Mouse (Mus musculus) right cerebral cortex, postnatal 36 days (tissue): ENCODE measurements around the gene Cebpg.
A peak's percentile ranks its signal among the peaks of the same experiment; 100 is the strongest.

ENCODE experiments used
- DNase-seq, 2 experiments: peaks; one replicate each; pipeline ENCODE4 v3.0.0; 2022; ENCODE audit warnings: low spot score in 2 of 2, mixed read lengths in 1 of 2

Cebpg gene

GRCm38 (mm10) chr7:35054286-35054685 lies 2.1 kb downstream of the Cebpg start:
- no peak for DNase-seq

DNA sequence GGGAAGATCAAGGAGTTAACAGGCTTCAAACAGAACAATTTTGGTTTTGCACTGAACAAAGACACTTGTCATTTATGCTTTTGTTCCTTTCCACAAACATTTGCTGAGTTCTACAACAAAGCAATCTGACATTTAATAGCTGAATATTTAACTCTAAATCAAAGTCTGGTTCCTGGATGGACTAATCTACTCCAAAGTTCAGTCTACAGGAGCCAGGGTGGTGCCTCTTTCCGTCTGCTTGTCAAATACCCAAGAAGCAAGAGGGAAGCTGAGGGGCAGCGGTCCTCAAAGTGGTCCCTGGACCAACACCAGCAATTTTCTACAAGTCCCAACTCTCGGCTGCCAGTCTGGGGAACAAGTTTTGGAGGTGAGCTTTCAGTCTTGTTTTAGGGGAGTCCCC lies 3.2 kb downstream of the Cebpg start:
- no peak for DNase-seq

GRCm38 (mm10) chr7:35050540-35050939 lies 5.8 kb downstream of the Cebpg start:
- no peak for DNase-seq

- no peak for DNase-seq
These were observed 10.3 kb downstream of the Cebpg start for GRCm38 (mm10) chr7:35046091-35046490.

- no peak for DNase-seq
These were observed 11.7 kb downstream of the Cebpg start for GRCm38 (mm10) chr7:35044719-35045118.

DNA sequence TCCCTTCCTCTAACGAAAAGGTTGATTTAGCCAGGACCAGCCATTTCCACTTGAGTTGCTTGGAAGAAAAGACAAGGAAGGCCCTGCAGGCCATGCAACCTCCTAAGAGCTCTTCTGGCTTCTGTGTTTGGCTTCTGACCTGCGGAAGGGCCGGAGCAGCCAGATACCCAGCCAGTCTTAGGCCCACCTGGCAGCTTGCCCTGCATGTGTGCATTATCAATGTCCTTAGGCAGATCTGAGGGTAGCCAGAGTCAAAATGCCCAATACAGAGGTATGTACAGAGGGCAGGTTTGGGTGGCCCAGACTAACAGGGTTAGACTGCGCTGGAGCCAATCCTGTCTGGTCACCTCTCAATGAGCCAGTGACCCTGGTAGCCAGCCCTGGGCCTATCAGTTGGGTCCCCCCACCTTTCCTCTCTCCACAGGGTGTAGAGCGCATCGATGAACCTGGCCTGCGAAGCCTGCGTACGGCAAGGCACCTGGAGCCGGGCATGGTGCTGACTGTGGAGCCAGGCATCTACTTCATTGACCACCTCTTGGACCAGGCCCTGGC lies 13.0 kb downstream of the Cebpg start:
- no peak for DNase-seq

DNA sequence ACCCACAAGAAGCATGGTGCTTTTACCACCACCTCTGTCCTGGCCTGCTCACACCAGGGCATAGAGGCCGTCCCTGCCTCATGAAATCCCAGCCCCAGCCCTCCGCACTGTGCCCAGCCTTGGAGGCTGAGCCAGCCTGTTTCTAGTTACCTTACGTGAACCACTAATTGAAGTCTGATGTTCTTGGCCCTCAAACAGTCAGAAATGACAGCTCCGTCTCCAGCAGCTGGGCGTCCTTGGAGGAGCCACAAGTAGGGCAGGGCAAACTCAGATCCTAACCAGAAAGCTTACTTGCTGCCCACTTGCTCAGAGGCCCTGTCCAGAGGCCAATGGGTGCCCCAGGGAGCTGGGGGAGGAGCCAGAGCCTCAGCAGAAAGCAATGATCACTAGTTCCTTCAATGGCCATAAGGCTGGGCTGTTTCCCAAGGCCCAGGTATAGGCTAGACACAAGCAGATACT lies 13.6 kb downstream of the Cebpg start:
- no peak for DNase-seq

GRCm38 (mm10) chr7:35042209-35042554 lies 14.2 kb downstream of the Cebpg start:
- no peak for DNase-seq

DNA sequence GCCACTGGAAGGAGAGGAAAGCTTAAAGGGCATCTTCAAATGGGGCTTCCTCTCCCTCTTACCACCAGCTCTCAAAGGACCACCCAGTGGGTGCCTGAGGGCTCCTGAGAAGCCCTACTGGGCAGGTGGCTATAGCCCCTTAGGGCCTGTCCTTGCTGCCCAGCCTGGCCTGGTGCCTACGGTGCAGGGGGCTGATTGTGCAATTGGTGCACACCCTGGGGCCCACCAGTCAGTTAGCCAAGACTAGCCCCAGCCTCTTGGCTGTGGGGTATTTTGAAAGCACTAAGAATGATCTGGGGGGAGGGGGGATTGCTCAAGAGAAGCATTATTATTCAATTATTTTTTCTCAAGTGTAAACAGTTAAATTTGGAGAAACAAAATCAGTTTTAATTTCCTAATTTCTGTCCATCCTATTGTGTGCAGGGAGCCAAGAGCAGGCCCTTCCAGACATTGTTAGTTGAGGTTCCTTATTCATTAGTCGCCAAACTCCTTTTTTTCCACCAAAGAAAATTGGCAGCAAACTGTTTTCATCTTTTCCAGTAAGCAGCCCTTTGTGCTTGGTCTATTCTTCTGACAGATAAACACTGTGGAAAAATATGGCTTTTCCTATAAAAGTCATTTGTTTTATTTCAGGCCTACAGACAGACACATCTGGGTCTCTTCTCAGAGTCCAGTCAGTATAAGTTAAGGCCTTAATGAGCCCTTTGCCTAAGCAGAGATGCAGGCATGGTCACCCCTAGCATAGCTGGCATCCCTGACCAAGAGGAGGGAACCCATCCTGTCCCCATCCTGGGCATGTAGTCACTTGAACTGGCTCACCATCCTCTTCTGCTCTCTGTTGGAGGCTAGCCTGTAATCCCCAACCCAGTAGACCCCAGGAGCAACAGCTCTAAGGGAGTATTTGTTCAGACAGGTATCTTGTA lies 14.8 kb downstream of the Cebpg start:
- DNase-seq: no peak

DNA sequence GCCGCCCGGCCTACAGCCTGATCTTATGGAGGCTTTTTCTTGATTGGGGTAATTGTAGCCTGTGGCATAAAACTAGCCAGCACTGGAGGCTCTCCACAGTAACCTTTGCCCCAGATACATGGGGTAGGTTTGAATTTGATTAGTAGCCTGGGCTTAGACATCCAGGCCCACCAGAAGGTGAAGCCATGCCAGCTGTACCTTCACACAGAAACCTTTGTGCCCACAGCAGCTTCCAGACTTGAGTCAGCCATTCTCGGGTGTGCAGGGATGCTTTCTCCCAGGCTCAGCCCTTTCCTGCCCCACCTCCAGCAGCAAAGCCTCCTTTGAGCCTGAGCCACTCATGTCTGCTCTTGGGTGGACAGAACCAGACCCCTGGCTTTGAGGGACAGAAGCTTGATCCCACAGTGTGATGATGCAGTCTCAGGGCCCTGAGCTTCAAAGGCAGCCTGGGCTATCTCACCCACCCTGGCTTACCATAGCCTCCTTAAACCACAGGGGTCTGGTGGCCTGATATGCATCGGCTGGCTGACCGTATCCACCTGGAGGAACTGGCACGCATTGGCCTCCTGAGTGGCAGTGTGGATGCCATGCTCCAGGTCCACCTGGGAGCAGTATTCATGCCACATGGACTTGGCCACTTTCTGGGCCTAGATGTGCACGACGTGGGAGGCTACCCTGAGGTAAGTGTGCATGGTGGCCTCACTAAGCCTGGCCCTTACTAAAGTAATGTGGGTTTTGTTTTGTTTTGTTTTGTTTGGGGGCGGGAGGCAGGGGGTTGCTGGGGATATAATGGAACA lies 16.0 kb downstream of the Cebpg start:
- no peak for DNase-seq

- DNase-seq: no peak
These were observed 19.0 kb downstream of the Cebpg start for GRCm38 (mm10) chr7:35037408-35037807.

- DNase-seq: peak; percentile 34 to 36
These were observed 20.1 kb downstream of the Cebpg start for GRCm38 (mm10) chr7:35036266-35036731.

DNA sequence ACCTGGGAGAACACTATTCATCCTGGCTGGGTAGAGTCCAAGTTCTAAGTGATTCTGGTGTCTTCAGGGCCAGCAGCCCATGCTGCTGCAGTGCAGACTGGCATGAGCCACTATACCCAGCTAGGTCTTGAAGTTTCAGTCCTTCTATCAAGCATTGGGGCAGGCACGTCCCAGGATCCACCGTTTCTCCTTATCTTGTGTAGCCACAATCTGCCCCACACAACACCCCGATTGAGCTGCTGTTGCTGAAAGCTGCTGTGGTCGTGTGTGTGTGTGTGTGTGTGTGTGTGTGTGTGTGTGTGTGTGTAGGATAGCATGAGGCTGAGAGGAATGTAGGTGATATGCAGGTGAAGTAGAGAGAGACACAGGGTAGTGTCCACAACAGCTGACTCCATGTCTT lies 20.8 kb downstream of the Cebpg start:
- no peak for DNase-seq

GRCm38 (mm10) chr7:35035141-35035553 lies 21.2 kb downstream of the Cebpg start:
- DNase-seq: no peak

DNA sequence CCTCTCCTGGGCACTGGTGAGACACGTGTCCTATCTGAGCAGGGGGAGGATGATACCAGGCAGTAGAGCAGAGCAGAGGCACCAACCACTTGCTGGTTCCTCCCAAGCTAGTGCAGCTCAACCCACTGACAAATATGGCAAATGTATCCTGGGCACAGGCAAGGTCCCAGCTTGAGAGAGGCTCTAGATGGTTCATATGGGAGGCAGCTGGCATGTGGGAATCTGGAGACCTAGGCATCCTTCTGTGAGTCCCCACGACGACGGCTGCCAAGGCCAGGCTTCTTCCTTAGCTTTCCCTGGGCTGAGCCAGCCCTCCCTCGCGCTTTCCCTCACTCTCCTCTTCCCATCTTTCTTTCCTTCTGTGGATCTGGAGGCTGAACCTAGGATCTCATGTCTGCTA lies 25.8 kb downstream of the Cebpg start:
- DNase-seq: no peak

DNA sequence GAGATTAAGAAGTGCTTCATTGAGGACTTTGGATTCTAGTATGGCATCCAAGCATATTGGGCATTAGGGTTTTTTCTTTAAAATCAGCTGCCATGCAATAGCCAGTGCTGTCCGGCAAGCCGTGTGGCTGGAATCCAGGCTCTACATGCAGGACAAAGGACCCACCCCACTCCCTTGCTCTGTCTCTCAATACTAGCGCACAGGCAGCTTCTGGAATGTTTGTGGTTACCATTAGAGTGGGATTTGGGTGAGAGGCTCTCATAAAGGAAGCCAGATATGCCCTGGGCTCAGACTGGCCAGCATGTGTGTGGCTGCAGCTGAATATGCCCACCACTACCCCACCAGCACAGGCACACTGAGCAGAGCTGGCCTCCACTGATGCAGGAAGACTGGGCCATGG lies 26.7 kb downstream of the Cebpg start:
- no peak for DNase-seq

DNA sequence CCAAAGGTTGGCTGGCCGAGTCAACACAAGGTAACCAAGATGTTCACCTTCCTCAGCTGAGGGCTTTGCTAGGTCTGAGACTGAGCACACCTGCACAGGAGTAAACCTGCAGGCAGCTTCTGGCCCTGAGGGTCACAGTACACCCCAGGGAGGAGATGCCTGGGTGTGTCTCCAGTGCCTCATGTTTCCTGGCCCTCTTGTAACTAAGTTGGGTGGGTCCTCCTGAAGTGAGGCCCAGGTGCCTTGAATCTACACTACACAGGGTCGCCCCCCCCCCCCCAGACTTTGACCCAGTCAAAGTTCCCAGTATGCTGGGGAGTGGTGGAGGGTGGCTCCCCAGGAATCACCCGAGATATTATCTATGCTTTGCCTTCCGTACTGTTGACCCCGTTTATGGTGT lies 27.1 kb downstream of the Cebpg start:
- no peak for DNase-seq

DNA sequence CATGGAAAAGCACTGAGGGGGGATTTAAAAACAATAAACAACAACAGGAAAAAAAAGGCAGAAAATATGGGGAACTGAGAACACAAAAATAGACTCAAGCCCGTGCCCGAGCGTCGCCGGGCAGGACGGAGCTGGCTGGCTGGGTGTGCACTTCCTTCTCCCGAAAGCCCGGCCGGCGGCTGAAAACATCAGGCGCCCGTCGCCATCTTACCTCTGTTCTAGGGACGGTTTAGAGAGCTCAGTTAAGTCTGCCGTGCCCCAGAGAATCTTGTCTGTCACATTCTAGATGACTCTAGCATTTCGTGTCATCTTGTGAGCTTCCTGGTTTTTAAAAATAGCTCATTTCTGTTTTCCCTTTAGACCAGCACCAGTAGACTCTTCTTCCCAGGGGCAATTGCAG lies 27.8 kb downstream of the Cebpg start:
- no peak for DNase-seq

- no peak for DNase-seq
These were observed 28.5 kb downstream of the Cebpg start for GRCm38 (mm10) chr7:35027801-35028420.

- DNase-seq: no peak
These were observed 29.5 kb downstream of the Cebpg start for GRCm38 (mm10) chr7:35026838-35027291.

GRCm38 (mm10) chr7:35026276-35026630 lies 30.1 kb downstream of the Cebpg start:
- no peak for DNase-seq
